Mouse (Mus musculus): ENCODE results near the gene Zfp872.
"Not testable (repeated sequence)": the region's sequence is repeated elsewhere in the genome, so short reads cannot be mapped to it uniquely, and the experiment has no call there.

The Zfp872 gene

GRCm38 (mm10) chr9:22169327-22169726, 18.6 kb upstream of the Zfp872 start:
- DNase-seq (ENCODE audit: low spot score in 2 of 2), result no peak

- DNase-seq (ENCODE audit: low spot score in 2 of 2), result no peak
Observed at GRCm38 (mm10) chr9:22172318-22172717, 15.6 kb upstream of the Zfp872 start.

- DNase-seq (ENCODE audit: low spot score in 2 of 2), result no peak
Observed at GRCm38 (mm10) chr9:22196412-22196811, 8.5 kb downstream of the Zfp872 start.

GRCm38 (mm10) chr9:22213785-22214194, 25.9 kb downstream of the Zfp872 start:
- DNase-seq (ENCODE audit: low spot score in 2 of 2), result no peak

GRCm38 (mm10) chr9:22214549-22214948, 26.7 kb downstream of the Zfp872 start:
- DNase-seq (ENCODE audit: low spot score in 2 of 2), result no peak

GRCm38 (mm10) chr9:22216705-22217104, 28.8 kb downstream of the Zfp872 start:
- no peak for DNase-seq (ENCODE audit: low spot score in 2 of 2)

GRCm38 (mm10) chr9:22217858-22218493, 30.1 kb downstream of the Zfp872 start:
- DNase-seq (ENCODE audit: low spot score in 2 of 2), result no peak

- no peak for DNase-seq (ENCODE audit: low spot score in 2 of 2)
Observed at GRCm38 (mm10) chr9:22224066-22224465, 36.2 kb downstream of the Zfp872 start.

GRCm38 (mm10) chr9:22224536-22225503, 36.9 kb downstream of the Zfp872 start:
- DNase-seq (ENCODE audit: low spot score in 2 of 2), result no peak

- DNase-seq (ENCODE audit: low spot score in 2 of 2), result peak; percentile 100
Observed at GRCm38 (mm10) chr9:22225581-22226388, 37.9 kb downstream of the Zfp872 start, which contains the start of gene Zfp809. Gene Zfp809, plus strand, starts transcription at chr9:22225714.

- not testable (repeated sequence) for DNase-seq (ENCODE audit: low spot score in 2 of 2)
Observed at GRCm38 (mm10) chr9:22226389-22226673, 38.4 kb downstream of the Zfp872 start.

- DNase-seq (ENCODE audit: low spot score in 2 of 2), result no peak
Observed at GRCm38 (mm10) chr9:22226846-22227245, 39.0 kb downstream of the Zfp872 start.

GRCm38 (mm10) chr9:22229386-22230026, 41.6 kb downstream of the Zfp872 start:
- DNase-seq (ENCODE audit: low spot score in 2 of 2), result no peak

GRCm38 (mm10) chr9:22230061-22230460, 42.2 kb downstream of the Zfp872 start:
- no peak for DNase-seq (ENCODE audit: low spot score in 2 of 2)

- no peak for DNase-seq (ENCODE audit: low spot score in 2 of 2)
Observed at GRCm38 (mm10) chr9:22230556-22230955, 42.7 kb downstream of the Zfp872 start.

GRCm38 (mm10) chr9:22240001-22240400, 52.1 kb downstream of the Zfp872 start:
- no peak for DNase-seq (ENCODE audit: low spot score in 2 of 2)

GRCm38 (mm10) chr9:22244242-22244641, 56.4 kb downstream of the Zfp872 start:
- DNase-seq (ENCODE audit: low spot score in 2 of 2), result no peak
